Mouse (Mus musculus): ENCODE measurements at regions not wholly inside any gene's neighbourhood (a gene's known extent, or its start where the extent isn't known, plus 50 kb on each side); places are given as distances from the start of the nearest gene placed in this dataset.

DNA sequence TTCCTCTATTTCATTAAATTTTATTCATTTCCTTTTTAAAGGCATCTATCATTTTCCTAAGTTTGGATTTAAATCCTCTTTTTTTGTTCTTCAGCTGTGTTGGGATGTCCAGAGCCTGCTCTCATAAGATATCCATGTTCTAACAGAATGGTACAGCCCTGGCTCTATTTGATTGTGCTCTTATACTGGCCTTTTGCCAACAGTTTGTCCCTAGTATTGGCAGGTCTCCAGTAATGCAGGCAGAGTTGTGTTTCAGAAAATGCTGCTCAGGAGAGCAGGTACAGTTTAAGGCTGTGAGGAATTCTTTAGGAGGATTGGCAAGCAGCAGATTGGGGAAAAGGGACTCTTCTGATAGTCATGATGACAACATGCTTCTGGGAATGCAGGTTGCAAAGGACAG is 797.1 kb upstream of the Slit2 start:
- DNase-seq (ENCODE audit: extremely low spot score in 1 of 2, low spot score in 2 of 2), result no peak
- TF ChIP-seq CTCF (IDR thresholded peaks at IDR 0.05), result no peak
- no peak overlapping the region for H3K4me3 ChIP-seq
- no peak overlapping the region for H3K27ac ChIP-seq
- intact Hi-C loops (cut with DNase I), result no loop called here

DNA sequence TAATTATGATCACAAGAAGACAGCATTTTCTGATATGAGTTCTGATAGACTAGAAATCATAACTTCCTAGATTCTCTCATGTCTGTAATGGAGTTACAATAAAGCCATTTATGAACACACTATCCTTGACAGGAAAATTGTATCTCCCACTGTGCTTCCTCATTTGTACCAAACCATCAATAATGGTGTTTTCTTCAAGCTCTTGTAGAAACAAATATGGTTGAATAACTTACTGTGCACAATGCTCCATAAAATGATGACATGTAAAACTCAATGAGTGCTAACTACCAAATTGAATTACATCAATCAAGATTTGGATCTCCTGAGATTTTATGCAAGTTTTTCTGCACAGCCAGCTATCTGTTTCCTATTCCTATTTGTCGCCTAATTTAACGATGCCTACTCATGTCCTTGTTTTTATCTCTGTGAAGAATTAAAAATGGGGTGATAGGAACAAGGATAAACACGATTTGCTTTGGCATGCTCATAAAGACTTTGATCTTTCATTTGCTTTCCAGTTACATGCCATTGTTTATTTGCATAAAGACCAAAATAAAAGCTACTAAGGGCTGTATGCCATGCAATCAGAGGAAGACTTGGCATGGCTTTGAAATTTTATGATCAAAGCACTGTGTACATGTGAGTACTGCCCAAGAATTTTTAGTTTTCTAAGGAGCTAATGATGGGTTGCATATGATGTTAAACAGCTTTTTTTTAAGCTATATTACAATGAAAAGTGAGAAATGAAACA is 780.6 kb upstream of the Slit2 start:
- DNase-seq (ENCODE audit: extremely low spot score in 1 of 2, low spot score in 2 of 2), result no peak
- TF ChIP-seq CTCF (IDR thresholded peaks at IDR 0.05), result no peak
- Histone ChIP-seq H3K4me3 (no peak overlapping the region), H3K27ac (no peak overlapping the region)
- intact Hi-C loops (cut with DNase I), result no loop called here

DNA sequence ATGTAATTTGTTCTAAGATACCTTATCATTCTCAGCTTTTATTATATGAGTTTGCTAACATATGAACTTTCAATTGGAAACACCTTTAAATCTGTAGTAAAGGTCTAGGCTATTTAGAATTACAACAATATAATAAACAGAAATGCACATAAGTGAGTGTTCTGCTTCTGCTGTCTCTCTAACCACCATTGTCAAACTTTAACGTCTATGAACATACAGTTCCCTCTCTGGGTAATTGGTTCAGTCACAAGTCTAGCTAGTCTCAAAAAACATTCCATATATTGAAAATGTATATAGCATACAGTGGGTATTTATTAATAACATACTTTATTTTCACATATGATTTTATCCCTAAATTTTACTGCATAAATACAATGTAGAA is 780.0 kb upstream of the Slit2 start:
- no peak for TF ChIP-seq CTCF (IDR thresholded peaks at IDR 0.05)
- intact Hi-C loops (cut with DNase I), result no loop called here
- no peak for DNase-seq (ENCODE audit: extremely low spot score in 1 of 2, low spot score in 2 of 2)
- Histone ChIP-seq H3K4me3 (no peak overlapping the region), H3K27ac (no peak overlapping the region)

DNA sequence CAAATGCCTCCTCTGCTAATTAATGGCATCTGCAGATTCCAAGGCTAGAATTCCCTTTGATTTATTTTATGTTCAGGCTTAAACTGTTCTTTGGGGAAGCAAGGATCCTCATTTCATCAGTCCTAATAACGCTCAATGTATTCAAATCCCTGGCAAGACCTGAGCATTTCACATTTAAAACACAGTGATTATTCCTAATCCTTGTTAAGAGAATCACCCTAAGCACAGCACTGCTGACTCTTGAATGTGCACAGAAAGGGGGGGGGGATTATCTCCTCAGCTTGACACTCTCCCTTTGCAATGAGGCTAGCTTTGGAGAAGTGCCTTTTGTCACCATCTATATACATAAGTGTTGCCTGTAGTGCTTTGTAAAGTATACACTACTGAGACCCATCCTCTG is 772.4 kb upstream of the Slit2 start:
- no peak for DNase-seq (ENCODE audit: extremely low spot score in 1 of 2, low spot score in 2 of 2)
- intact Hi-C loops (cut with DNase I), result no loop called here
- TF ChIP-seq CTCF (IDR thresholded peaks at IDR 0.05), result no peak

DNA sequence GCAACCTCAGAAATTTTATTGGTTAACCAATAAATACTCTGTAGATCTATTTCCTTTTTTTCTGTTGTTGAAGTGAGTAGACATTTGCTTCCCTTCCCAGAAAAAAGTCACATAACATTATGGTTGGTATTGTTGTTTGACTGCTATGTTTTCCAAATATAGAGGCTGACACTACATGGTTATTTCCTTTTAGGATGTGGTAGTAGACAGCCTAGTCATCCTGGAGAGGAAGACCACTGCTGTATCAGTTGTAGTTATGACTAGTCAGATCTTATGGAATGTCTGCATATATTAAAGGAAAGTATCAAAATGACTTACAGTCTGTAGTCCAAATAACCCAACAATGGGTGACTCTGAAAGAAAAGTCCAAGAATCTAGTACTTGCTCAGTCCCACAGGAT is 767.5 kb upstream of the Slit2 start:
- no peak for TF ChIP-seq CTCF (IDR thresholded peaks at IDR 0.05)
- intact Hi-C loops (cut with DNase I), result no loop called here
- Histone ChIP-seq H3K27ac (no peak overlapping the region), H3K4me3 (no peak overlapping the region)
- no peak for DNase-seq (ENCODE audit: extremely low spot score in 1 of 2, low spot score in 2 of 2)

More for the DNA sequence above, 772.4 kb upstream of the Slit2 start:
- H3K27ac ChIP-seq, result no peak overlapping the region
- H3K4me3 ChIP-seq, result no peak overlapping the region

DNA sequence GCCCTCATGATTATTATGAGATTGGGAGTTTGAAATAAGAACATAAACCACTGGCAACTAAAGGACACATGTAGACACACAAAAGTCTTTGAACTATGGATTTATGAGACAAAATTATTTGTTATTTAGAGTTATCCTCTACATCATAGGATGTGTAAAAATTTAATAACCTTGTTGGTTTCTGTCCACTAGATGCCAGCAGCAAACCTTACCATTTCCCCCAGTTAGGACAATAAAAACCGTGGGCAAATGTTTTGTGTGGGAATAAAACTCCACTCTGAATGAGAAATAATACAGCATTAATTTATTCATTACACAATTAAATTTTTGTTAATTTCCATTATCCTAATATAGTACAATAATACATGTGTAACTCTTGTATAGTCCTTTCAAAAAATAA is 757.7 kb upstream of the Slit2 start:
- Histone ChIP-seq H3K4me3 (no peak overlapping the region), H3K27ac (no peak overlapping the region)
- no peak for DNase-seq (ENCODE audit: extremely low spot score in 1 of 2, low spot score in 2 of 2)
- intact Hi-C loops (cut with DNase I), result no loop called here
- TF ChIP-seq CTCF (IDR thresholded peaks at IDR 0.05), result no peak; the same call in 1 of the 2 replicates

DNA sequence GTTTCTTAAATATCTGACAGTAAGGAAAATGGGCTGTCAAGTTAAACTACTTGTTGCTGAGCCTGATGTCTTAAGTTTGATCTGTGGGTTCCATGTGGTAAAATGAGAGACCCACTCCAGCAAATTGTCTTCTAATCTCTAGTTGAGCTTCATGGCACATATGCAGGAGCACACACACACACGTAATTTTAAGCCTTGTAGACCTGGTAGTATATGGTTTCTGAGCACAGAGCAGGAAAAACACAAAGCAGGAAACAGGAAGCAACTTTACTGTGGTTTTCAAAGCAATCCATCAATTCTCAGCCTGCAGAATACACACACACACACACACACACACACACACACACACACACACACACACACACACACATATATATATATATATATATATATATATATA is 746.8 kb upstream of the Slit2 start:
- no peak for DNase-seq (ENCODE audit: extremely low spot score in 1 of 2, low spot score in 2 of 2)
- no peak overlapping the region for H3K27ac ChIP-seq
- intact Hi-C loops (cut with DNase I), result no loop called here
- no peak overlapping the region for H3K4me3 ChIP-seq
- no peak for TF ChIP-seq CTCF (IDR thresholded peaks at IDR 0.05)

DNA sequence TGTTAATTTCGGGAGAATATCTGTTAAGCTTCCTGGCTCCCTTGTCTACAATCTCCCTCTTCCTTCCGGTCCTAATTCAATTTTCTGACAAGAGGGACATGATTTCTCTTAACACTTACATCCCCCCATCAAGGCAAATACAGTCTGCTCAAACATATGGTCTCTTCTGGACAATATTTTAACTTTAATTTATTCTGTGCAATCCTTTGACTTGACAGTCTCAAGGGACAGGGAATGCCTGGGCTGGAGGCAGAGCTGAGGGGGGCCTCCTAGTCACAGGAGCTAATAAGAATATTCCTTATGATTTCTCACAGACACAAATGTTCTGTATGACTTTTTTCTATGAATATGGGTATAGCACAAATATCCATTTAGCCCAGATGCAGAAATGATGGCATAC is 742.9 kb upstream of the Slit2 start:
- DNase-seq (ENCODE audit: extremely low spot score in 1 of 2, low spot score in 2 of 2), result no peak
- no peak for TF ChIP-seq CTCF (IDR thresholded peaks at IDR 0.05)
- intact Hi-C loops (cut with DNase I), result no loop called here
- no peak overlapping the region for H3K27ac ChIP-seq
- H3K4me3 ChIP-seq, result no peak overlapping the region

DNA sequence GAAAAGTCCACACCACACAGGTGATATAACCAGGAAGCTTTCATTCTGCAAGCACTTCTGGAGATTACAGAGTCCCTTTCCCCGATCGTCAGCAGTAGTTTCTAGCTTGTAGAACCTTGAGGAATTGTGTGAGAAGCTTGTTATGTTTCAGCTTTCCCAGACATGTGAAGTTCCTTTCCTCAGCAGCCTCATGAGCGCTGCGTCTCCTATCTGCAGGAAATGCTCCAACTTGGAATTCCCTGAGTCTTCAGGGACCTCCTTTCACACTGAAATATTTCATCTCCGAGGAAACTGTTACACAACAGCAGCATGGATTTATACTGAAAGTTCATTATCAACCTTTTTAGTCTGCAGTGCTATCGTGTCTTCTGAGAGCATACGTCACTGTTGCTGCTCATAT is 742.4 kb upstream of the Slit2 start:
- no peak overlapping the region for H3K27ac ChIP-seq
- no peak; the same call in none of the 2 replicates for TF ChIP-seq CTCF (IDR thresholded peaks at IDR 0.05)
- intact Hi-C loops (cut with DNase I), result no loop called here
- no peak for DNase-seq (ENCODE audit: extremely low spot score in 1 of 2, low spot score in 2 of 2)
- peak overlapping the region; percentile 1 for H3K4me3 ChIP-seq

DNA sequence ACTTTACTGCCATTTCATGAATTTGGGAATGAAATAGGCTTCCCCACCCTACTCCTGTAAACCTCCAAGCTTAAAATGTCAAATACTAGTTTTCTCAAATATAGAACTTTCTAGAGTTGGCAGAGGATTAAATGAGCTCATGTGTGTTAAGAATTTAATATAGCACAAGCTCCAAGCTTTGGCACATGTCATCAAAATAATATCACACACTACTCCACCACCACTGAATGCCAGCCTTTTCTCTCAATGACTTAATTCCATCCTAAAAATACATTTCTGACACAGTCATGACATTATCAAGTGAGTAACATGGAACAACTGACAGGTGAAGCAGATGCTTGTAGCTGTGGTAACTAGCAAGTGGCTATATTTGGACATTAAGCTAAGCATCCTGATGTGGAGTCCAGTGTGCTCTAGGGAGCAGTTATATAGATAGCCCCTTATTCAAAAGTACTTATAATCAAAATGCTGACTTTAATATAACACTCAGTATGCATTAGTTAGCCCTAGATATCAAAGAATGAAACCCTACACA is 728.0 kb upstream of the Slit2 start:
- no peak overlapping the region for H3K27ac ChIP-seq
- H3K4me3 ChIP-seq, result no peak overlapping the region
- TF ChIP-seq CTCF (IDR thresholded peaks at IDR 0.05), result no peak
- intact Hi-C loops (cut with DNase I), result no loop called here
- no peak for DNase-seq (ENCODE audit: extremely low spot score in 1 of 2, low spot score in 2 of 2)

DNA sequence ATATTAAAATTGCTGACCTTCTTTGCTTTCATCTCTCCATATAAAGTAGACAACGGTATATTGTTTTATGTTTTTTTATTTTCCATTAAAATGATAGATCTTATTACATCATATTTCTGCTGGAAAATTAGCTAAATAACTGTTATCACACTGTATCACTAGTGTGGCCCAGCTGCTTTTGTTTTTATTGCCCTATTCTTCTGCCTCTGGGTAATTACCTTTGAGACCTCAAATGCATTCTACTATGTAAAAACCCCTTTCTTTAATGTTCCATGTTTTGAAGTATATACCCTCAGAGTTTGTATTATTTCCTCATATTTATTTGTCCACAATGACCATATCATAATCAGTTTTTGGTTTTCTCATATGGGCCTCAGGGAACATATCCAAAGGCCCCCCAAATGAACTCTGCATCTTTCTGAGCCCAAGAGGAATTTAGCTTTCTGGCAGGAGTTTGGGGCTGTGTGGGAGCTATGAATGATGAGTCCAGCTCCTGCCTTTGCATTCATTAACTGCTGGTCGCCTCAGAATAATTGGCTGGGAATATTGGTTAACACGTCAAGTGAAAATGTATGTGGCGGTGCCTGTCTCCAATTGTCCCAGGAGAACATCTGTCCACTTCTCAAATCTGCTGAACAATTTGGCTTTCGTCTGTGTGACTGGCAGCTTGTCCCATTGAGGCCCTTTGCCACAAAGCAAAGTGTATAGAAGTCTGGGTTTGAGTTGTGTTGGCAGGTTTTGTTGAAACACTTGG is 721.1 kb upstream of the Slit2 start:
- no peak overlapping the region for H3K4me3 ChIP-seq
- intact Hi-C loops (cut with DNase I), result no loop called here
- TF ChIP-seq CTCF (IDR thresholded peaks at IDR 0.05), result no peak
- DNase-seq (ENCODE audit: extremely low spot score in 1 of 2, low spot score in 2 of 2), result no peak
- H3K27ac ChIP-seq, result no peak overlapping the region

DNA sequence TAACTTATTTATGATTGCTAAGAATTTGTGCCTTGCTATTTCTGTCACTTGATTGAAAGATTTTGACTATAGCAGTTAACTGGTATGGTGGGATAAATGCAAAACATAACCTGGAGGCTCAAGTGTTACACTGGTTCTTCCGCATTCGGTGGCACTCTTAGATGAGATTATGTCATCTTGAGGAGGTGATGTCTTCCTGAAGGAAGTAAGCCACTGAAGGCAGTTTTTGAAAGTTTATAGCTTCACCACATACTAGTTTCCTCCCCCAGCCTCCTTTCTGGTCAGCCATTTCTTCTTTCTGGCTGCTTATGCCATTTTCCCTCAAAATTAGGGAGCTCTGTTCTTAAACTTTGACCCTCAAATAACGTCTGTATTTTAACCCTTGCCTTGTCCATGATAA is 710.3 kb upstream of the Slit2 start:
- Histone ChIP-seq H3K27ac (no peak overlapping the region), H3K4me3 (no peak overlapping the region)
- no peak for DNase-seq (ENCODE audit: extremely low spot score in 1 of 2, low spot score in 2 of 2)
- TF ChIP-seq CTCF (IDR thresholded peaks at IDR 0.05), result no peak
- intact Hi-C loops (cut with DNase I), result no loop called here
